Mouse (Mus musculus) lung, embryonic 14.5 days (tissue): ENCODE measurements at regions not wholly inside any gene's neighbourhood (a gene's known extent, or its start where the extent isn't known, plus 50 kb on each side); places are given as distances from the start of the nearest gene placed in this dataset.

Source experiments
- ATAC-seq: fragments of 200-750 bp; cut with Nextera tagmentation; 2 replicates; pipeline ENCODE4 v1.8.0; 2017; ENCODE audit warnings: mild to moderate bottlenecking, moderate TSS enrichment, moderate library complexity; ENCODE audit not compliant: insufficient read depth
- DNase-seq: peaks from one replicate; pipeline ENCODE4 v3.0.0-alpha.2; 2015
- H3K27ac ChIP-seq: fragments of 300-500 bp; sonication (generic); 2 replicates; pipeline ENCODE4 v1.5.1; 2014; ENCODE audit warnings: low read depth, mild to moderate bottlenecking, moderate library complexity
- H3K27me3 ChIP-seq: fragments of 300-500 bp; sonication (generic); 2 replicates; pipeline ENCODE4 v1.6.1; 2014; ENCODE audit warnings: low read length, control low read depth; ENCODE audit not compliant: insufficient read depth
- H3K36me3 ChIP-seq: fragments of 300-500 bp; sonication (generic); 2 replicates; pipeline ENCODE4 v1.6.1; 2014; ENCODE audit warnings: control low read depth; ENCODE audit not compliant: insufficient read depth
- H3K4me1 ChIP-seq: fragments of 300-500 bp; sonication (generic); 2 replicates; pipeline ENCODE4 v1.6.1; 2014; ENCODE audit warnings: antibody characterized with exemption, control low read depth; ENCODE audit not compliant: insufficient read depth
- H3K4me2 ChIP-seq: fragments of 300-500 bp; sonication (generic); 2 replicates; pipeline ENCODE4 v1.6.1; 2014; ENCODE audit warnings: mild to moderate bottlenecking
- H3K4me3 ChIP-seq: fragments of 300-500 bp; sonication (generic); 2 replicates; pipeline ENCODE4 v1.5.1; 2014; ENCODE audit warnings: low read depth, low read length
- H3K9ac ChIP-seq: fragments of 300-500 bp; sonication (generic); 2 replicates; pipeline ENCODE4 v1.6.1; 2014
- H3K9me3 ChIP-seq: fragments of 300-500 bp; sonication (generic); 2 replicates; pipeline ENCODE4 v1.6.1; 2016; ENCODE audit warnings: low read depth, low read length, control low read depth
- CTCF ChIP-seq: IDR thresholded peaks from 2 replicates; pipeline ENCODE4 v1.5.1; 2016; ENCODE audit warnings: antibody characterized with exemption, low read depth
- WGBS: fragments of 180-500 bp; shearing (Covaris S2); extraction: QIAGEN DNeasy Blood & Tissue Kit; methylation state at CpG from one replicate; pipeline ENCODE4 v1.1.7; 2014; 5-methylcytosine and 5-hydroxymethylcytosine counted together

DNA sequence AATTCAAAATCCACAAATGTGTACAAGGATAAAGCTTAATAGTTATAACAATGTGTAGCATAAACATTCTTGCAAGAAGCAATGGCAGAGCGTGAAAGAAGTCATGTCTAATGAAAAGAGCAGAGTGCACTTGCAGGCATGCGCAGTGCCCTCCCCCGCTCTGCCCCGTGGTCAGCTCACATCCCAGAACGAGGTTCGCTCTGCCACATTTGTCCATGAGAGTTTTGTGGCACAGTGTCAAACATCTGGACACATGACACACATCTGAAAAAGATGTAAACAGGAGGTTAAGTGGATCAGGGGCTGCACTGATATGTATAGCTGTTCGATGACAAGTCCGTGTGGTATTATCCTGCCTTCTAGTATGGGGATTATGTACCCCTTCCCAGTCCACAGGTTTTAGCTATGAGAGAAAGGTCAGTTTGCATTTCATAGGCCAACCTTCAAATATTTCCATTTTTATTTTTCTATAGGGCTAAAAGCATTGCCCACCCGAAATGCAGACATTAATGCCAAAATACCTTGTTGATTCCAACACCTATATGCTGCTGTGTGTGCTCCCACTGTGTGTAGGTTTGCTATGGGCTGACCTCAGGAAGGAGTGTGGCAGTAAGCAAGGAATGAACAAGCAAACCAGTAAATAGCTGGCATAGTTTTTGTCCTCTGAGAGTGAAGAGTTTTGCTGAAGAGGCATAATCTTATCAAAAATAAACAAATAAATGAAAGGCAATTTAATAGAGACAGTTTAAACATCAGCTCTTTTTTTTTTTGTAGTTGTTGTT, 160.7 kb upstream of the Ccdc54 start:
- no peaks in the 10 kb centered on the region for H3K27me3 ChIP-seq
- no peaks in the 10 kb centered on the region for H3K36me3 ChIP-seq
- no peak for TF ChIP-seq CTCF
- peak; percentile 55 for DNase-seq
- H3K27ac ChIP-seq, result peak overlapping the region; percentile 63
- H3K9ac ChIP-seq, result no peak overlapping the region
- no peaks in the 10 kb centered on the region for H3K9me3 ChIP-seq
- 48% methylated on average over 9 of the region's 9 CpGs for WGBS
- H3K4me2 ChIP-seq, result no peak overlapping the region
- H3K4me3 ChIP-seq, result no peak overlapping the region
- H3K4me1 ChIP-seq, result peaks cover 6% of the 10 kb centered on the region; the same call in 1 of the 2 replicates
- ATAC-seq, result peak; percentile 61; the same call in 1 of the 2 replicates

DNA sequence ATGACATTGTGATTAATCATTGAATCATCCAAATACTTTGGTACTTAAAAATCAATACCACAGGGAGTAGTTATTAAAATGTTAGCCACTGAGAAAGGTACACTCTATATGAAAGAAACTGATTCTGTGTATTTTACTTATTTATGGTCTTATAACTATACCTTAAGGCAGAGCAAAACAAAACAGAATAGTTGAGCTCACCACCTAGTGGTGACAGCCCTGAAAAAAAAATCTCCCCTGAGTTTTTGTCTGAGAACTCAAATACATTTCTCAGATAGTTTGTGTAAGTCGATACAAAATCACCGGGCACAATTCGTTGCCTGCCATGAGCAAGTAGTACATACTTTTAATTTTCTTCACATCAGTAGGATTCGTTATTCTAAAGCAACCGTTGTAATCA, 156.7 kb upstream of the Ccdc54 start:
- no peaks in the 10 kb centered on the region for H3K36me3 ChIP-seq
- TF ChIP-seq CTCF, result no peak; the same call in 1 of the 2 replicates
- H3K9ac ChIP-seq, result no peak overlapping the region
- DNase-seq, result no peak
- no peak overlapping the region for H3K4me3 ChIP-seq
- no peak overlapping the region for H3K4me2 ChIP-seq
- no peaks in the 10 kb centered on the region for H3K4me1 ChIP-seq
- no peaks in the 10 kb centered on the region for H3K27me3 ChIP-seq
- no peaks in the 10 kb centered on the region for H3K9me3 ChIP-seq
- H3K27ac ChIP-seq, result no peak overlapping the region
- no peak for ATAC-seq
- 79% methylated on average over 5 of the region's 5 CpGs for WGBS

DNA sequence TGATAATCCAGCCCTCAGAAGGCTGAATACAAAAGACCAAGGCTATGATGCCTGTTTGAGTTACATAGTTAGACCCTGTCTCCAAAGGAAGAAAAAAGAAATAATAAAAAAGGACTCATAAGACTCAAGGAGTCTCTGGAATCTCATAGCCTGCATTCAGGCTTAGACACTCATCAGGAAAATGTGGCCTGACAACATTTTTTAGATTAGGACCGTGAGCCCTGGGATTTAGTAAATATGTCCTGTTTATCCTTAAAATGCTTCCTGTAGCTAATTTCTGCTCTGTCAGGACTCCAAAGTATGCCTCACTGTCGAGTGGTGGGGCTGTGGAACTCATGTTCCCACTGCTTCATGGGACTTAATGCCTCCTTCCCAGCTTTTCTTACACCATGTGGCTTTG, 154.8 kb upstream of the Ccdc54 start:
- no peak for TF ChIP-seq CTCF
- no peaks in the 10 kb centered on the region for H3K36me3 ChIP-seq
- no peaks in the 10 kb centered on the region for H3K27me3 ChIP-seq
- H3K4me3 ChIP-seq, result no peak overlapping the region
- no peak overlapping the region for H3K9ac ChIP-seq
- ATAC-seq, result no peak
- no peaks in the 10 kb centered on the region for H3K4me1 ChIP-seq
- WGBS, result 16% methylated on average over 2 of the region's 2 CpGs
- no peaks in the 10 kb centered on the region for H3K9me3 ChIP-seq
- no peak overlapping the region for H3K27ac ChIP-seq
- no peak overlapping the region for H3K4me2 ChIP-seq
- no peak for DNase-seq

DNA sequence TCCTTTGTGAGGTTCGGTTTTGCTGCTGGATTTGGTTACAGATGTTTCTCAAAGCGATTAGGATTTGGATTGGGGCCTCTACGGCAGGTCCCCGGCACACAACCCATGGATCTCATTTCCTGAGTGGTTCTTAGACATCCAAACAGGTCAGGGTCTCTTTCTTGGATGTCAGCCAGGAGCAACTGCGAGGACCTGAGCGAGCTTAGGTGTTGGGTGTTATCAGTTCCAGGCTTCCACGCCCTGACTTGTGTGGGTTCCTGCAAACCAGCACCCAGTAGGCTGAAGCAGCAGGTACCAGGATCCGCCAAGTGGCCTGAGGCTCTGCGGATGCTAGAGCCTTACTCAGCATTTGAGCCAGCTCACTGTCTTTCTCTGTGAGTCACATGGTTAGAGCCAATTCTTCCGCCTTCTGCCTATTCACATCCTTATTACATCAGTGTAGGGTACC, 146.5 kb upstream of the Ccdc54 start:
- TF ChIP-seq CTCF, result no peak
- Histone ChIP-seq H3K36me3 (no peaks in the 10 kb centered on the region), H3K27me3 (no peaks in the 10 kb centered on the region), H3K4me1 (no peaks in the 10 kb centered on the region), H3K4me2 (peak overlapping the region; percentile 75), H3K27ac (no peak overlapping the region), H3K9me3 (no peaks in the 10 kb centered on the region), H3K9ac (peak overlapping the region; percentile 49), H3K4me3 (peak overlapping the region; percentile 41)
- peak; percentile 26 for DNase-seq
- 25% methylated on average over 10 of the region's 10 CpGs for WGBS
- ATAC-seq, result no peak

DNA sequence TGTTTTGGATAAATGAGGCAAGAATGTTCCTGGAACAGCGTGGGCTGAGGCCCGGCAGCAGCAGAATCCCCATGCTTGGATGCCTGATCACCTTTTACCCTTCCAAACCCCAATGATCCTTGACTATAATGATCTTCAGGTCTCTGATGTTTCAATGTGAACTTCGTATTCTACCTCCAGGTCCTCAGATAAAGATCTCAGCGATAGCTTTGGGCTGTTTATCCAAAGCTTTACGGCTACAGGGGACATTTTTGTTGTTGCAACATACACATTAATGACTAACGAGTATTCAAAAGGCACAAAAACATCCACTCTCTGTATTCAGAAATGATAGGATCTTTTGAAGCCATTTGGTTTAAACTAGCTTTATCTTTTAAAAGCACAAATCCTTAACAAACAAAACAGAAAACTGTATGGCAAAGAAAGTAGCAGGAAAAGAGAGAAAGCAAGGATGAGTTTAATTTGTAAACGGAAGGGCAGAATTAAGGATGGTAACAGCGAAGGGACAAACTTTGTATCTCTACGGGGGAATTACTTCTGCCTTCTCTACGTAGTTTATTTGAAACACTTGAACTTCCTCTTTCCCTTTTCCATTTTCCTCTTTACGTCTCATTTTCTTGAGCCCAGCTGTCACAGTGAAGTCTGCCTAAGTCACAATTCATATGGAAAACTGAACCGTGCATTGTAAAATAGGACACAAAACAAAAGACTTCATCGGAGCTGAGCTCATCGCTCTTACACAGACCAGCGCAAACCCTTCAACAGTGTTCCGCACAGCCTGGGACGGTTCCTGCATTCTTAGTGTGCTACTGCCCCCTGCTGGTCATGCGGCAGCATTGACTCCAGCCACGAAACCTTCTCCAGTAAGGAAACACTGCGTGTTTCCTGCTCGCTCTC, 145.4 kb upstream of the Ccdc54 start:
- peak overlapping the region; percentile 41 for H3K4me3 ChIP-seq
- DNase-seq (peak; percentile 98), ATAC-seq (peak; percentile 90)
- no peaks in the 10 kb centered on the region for H3K4me1 ChIP-seq
- no peaks in the 10 kb centered on the region for H3K36me3 ChIP-seq
- peak overlapping the region; percentile 52; the same call in 1 of the 2 replicates for H3K27ac ChIP-seq
- H3K9me3 ChIP-seq, result no peaks in the 10 kb centered on the region
- no peaks in the 10 kb centered on the region for H3K27me3 ChIP-seq
- TF ChIP-seq CTCF, result peak; percentile 99
- peak overlapping the region; percentile 49 for H3K9ac ChIP-seq
- peak overlapping the region; percentile 75 for H3K4me2 ChIP-seq
- 6% methylated on average over 21 of the region's 21 CpGs for WGBS

DNA sequence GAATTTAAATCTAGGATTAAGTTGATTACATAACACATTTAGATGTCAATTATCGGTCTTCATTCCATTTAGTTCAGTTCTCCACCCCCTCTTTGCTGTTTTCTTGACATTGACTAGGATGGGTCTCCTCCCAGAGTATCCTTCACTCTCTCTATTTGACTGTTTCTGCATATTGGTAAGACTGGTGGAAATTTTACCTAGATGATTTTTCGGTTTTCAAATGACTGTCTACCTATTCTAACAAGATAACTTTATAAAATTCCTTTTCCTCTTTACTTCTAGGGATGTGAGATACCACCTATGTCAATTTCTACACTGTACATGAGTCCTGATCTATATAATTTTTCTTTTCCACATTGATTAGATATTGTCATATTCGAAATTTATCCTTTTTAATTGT, 142.4 kb upstream of the Ccdc54 start:
- Histone ChIP-seq H3K9me3 (no peaks in the 10 kb centered on the region), H3K27me3 (no peaks in the 10 kb centered on the region), H3K9ac (no peak overlapping the region), H3K4me2 (no peak overlapping the region), H3K36me3 (no peaks in the 10 kb centered on the region), H3K4me1 (no peaks in the 10 kb centered on the region), H3K27ac (no peak overlapping the region), H3K4me3 (no peak overlapping the region; the same call in 1 of the 2 replicates)
- 95% methylated on average over 3 of the region's 3 CpGs for WGBS
- ATAC-seq (no peak), DNase-seq (no peak)
- TF ChIP-seq CTCF, result no peak
